Mouse (Mus musculus): Measurements from ENCODE around the gene Celf5.

DNA sequence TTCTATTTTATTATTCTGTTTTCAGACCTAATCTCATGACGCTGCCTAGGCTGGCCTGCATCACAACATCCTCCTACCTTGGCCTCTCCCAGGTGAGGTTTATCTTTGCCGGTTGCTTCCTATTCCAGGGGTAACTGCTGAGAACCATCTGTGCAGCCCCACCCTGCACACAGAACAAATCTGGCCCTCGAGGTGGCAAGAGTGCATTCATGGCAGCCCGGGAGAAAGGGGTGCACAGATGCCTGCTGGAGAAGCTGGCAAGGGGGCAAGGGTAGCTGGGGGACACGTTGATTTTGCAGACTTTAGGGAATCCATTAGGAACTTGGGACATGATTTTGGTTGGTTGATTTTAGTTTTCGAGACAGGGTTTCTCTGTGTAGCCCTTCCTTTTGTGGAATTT lies 24.2 kb downstream of the Celf5 start:
- TF ChIP-seq CTCF (IDR thresholded peaks at IDR 0.05; ENCODE audit: extremely low read depth, insufficient read depth, low read length) (no peak), POLR2A (IDR thresholded peaks at IDR 0.05; ENCODE audit: extremely low read depth, insufficient read depth, low read length) (no peak)

Data from cortical plate, adult 2 months (tissue).